Mouse (Mus musculus): Measurements from ENCODE around the gene Lrriq1.

The Lrriq1 gene

GRCm38 (mm10) chr10:103235707-103236459 is at the start of gene Lrriq1:
TSS of gene Lrriq1 (minus strand) at chr10:103236322.
- peak; percentile 94 for DNase-seq

- DNase-seq, result peak; percentile 68
Observed at GRCm38 (mm10) chr10:103253842-103254803, 18.0 kb upstream of the Lrriq1 start.

GRCm38 (mm10) chr10:103236460-103236772 is 294 bp upstream of the Lrriq1 start:
- no peak for DNase-seq

GRCm38 (mm10) chr10:103226646-103227045 is 9.5 kb downstream of the Lrriq1 start:
- DNase-seq, result no peak

- DNase-seq, result peak; percentile 68
Observed at GRCm38 (mm10) chr10:103194655-103195328, 41.3 kb downstream of the Lrriq1 start.

GRCm38 (mm10) chr10:103145769-103146379 is 90.2 kb downstream of the Lrriq1 start:
- DNase-seq, result no peak

GRCm38 (mm10) chr10:103144927-103145768 is 91.0 kb downstream of the Lrriq1 start:
- DNase-seq, result no peak

GRCm38 (mm10) chr10:103142526-103142925 is 93.6 kb downstream of the Lrriq1 start:
- DNase-seq, result peak; percentile 6

- DNase-seq, result peak; percentile 40
Observed at GRCm38 (mm10) chr10:103141532-103141931, 94.6 kb downstream of the Lrriq1 start.

- DNase-seq, result no peak
Observed at GRCm38 (mm10) chr10:103140609-103141008, 95.5 kb downstream of the Lrriq1 start.

- no peak for DNase-seq
Observed at GRCm38 (mm10) chr10:103114629-103115028, 121.5 kb downstream of the Lrriq1 start.

- DNase-seq, result no peak
Observed at GRCm38 (mm10) chr10:103108090-103108489, 128.0 kb downstream of the Lrriq1 start.

- DNase-seq, result no peak
Observed at GRCm38 (mm10) chr10:103086101-103086500, 150.0 kb downstream of the Lrriq1 start.

- no peak for DNase-seq
Observed at GRCm38 (mm10) chr10:103049593-103049992, 186.5 kb downstream of the Lrriq1 start.

- no peak for DNase-seq
Observed at GRCm38 (mm10) chr10:103046623-103047022, 189.5 kb downstream of the Lrriq1 start.

GRCm38 (mm10) chr10:103045019-103045418 is 191.1 kb downstream of the Lrriq1 start:
- no peak for DNase-seq

- DNase-seq, result no peak
Observed at GRCm38 (mm10) chr10:103035002-103035640, 201.0 kb downstream of the Lrriq1 start.

GRCm38 (mm10) chr10:103030931-103031330 is 205.2 kb downstream of the Lrriq1 start:
- no peak for DNase-seq

GRCm38 (mm10) chr10:103029730-103030490 is 206.2 kb downstream of the Lrriq1 start, which contains the start of gene Alx1:
TSS of gene Alx1 (minus strand) at chr10:103030215.
- peak; percentile 43 for DNase-seq

- DNase-seq, result peak; percentile 37
Observed at GRCm38 (mm10) chr10:103029132-103029729, 206.9 kb downstream of the Lrriq1 start.
